Mouse (Mus musculus) adrenal gland (tissue): ENCODE results near the gene Slc22a17.

ENCODE experiments used
- intact Hi-C: fragments of 180-260 bp; cut with DNase I; formaldehyde crosslinking; loops from one replicate; pipeline ENCODE4 v1.15.1; 2025

Gene Slc22a17

GRCm38 (mm10) chr14:54903641-54904040, 9.3 kb downstream of the Slc22a17 start:
- intact Hi-C loops, result no loop called here

DNA sequence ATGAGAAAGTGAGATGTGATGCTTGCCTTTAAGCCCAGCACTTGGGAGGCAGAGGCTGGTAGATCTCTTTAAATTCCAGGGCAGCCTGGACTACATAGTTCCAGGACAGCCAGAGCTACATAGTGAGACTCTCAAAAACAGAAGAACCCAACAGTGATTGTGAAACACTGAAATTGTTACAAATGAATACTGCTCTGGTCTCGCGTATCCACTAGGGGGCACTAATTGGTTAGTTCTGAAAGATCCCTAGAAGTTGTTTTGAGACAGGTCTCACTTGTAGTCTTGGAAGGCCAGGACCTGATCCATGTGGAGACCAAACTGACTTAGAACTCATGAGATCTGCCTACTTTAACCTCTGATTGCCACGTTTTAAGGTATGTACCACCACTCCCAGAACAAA, 12.5 kb downstream of the Slc22a17 start:
- intact Hi-C loops, result loop anchor here (2.0 kb wide), 1 partner anchor 40 kb away; no protein-coding TSS in a partner anchor

DNA sequence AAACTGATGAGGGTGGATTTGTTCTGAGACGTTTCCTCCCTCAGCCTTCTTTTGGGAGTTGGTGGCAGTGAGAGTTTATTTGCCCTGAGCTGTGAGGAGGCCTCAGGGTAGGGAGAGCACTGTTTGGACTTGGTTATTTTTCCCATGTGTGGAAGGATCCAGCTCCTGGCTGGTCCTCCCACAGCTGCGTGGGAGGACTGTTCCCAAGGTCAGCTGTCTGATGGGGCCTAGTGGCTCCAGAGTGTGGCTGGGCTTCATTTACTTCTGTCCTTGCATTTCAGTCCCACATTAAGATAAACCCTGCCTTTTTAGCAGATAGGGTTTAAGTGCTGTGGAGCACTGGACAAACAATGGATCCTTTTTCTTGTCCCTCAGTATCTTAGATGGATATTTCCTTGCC, 15.5 kb downstream of the Slc22a17 start:
- intact Hi-C loops, result loop anchor here (10.0 kb wide), 1 partner anchor 197 kb away; the partner anchor contains the start of genes Thtpa and Zfhx2

GRCm38 (mm10) chr14:54894296-54895151, 18.4 kb downstream of the Slc22a17 start:
- intact Hi-C loops, result loop anchor here (2.0 to 10.0 kb wide), 2 partner anchors 120 to 200 kb away; partner anchors contain the start of genes Ngdn, Thtpa and Zfhx2

DNA sequence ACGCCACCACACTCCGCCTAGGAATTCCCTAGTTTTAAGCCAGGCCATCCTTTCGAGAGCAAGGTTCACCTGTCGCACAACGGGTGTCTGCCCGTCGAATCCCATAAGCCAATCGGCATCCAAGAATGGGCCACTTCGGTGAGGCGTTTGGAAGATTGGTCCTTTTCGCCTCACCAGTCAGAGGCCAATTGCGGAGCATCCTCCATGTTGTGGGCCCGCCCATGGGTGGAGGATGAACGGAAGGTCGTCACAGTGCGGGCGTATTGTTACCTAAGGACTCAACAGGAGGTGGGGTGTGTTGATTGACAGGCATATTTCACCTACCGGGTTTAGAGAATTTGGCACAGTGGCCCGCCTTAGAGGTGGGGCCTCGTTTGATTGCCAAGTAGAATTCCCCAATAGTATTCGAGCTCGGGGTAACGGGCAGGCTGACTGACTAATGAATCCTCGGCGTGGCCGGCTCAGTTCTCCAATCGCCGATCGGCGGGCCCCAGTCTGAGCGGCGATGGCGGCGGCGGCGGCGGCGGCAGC, 19.2 kb downstream of the Slc22a17 start:
- intact Hi-C loops, result loop anchor here (2.0 to 10.0 kb wide), 2 partner anchors 121 to 201 kb away; partner anchors contain the start of genes Ngdn, Thtpa and Zfhx2

DNA sequence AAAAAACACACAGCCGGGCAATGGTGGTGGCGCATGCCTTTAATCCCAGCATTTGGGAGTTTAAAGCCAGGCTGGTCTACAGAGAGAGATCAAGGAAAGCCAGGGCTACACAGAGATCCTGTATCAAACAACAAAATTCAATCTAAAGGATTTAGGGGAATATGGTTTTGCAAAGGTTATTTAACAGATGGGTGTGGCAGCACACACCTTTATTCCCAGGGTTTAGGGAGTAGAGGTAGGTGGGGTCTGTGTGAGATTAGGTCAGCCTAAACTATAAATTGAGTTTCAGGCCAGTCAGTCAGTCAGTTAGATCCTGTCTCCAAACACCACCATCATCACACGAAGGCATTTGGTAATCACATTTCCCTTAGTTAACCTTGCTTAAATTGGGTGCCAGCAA, 20.7 kb downstream of the Slc22a17 start, which contains the start of gene Pabpn1:
TSS of gene Pabpn1 (plus strand) at position 301 of the 400 bp plus-strand sequence.
- intact Hi-C loops, result loop anchor here (10.0 kb wide), 1 partner anchor 203 kb away; the partner anchor contains the start of genes Thtpa and Zfhx2

GRCm38 (mm10) chr14:54885309-54885708, 27.6 kb downstream of the Slc22a17 start:
- intact Hi-C loops, result no loop called here

DNA sequence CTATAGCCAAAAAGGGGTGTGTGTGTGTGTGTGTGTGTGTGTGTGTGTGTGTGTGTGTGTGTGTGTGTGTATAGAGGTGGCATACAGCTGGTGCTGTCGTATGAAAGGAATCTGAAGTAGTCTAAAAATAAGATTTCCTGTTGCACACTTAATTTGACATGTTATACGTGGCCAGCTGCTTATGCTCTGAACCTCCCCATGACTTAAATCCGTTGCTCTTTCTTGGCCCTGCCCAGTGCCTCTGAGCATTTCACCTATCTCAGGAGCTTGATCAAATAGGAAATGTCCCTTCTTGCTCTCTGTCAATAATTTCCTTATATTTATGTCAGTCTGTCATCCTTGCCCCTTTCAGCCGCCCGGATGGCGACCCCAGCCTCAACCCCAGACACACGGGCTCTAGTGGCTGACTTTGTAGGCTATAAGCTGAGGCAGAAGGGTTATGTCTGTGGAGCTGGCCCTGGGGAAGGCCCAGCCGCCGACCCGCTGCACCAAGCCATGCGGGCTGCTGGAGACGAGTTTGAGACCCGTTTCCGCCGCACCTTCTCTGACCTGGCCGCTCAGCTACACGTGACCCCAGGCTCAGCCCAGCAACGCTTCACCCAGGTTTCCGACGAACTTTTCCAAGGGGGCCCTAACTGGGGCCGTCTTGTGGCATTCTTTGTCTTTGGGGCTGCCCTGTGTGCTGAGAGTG, 28.8 kb downstream of the Slc22a17 start:
- intact Hi-C loops, result no loop called here

DNA sequence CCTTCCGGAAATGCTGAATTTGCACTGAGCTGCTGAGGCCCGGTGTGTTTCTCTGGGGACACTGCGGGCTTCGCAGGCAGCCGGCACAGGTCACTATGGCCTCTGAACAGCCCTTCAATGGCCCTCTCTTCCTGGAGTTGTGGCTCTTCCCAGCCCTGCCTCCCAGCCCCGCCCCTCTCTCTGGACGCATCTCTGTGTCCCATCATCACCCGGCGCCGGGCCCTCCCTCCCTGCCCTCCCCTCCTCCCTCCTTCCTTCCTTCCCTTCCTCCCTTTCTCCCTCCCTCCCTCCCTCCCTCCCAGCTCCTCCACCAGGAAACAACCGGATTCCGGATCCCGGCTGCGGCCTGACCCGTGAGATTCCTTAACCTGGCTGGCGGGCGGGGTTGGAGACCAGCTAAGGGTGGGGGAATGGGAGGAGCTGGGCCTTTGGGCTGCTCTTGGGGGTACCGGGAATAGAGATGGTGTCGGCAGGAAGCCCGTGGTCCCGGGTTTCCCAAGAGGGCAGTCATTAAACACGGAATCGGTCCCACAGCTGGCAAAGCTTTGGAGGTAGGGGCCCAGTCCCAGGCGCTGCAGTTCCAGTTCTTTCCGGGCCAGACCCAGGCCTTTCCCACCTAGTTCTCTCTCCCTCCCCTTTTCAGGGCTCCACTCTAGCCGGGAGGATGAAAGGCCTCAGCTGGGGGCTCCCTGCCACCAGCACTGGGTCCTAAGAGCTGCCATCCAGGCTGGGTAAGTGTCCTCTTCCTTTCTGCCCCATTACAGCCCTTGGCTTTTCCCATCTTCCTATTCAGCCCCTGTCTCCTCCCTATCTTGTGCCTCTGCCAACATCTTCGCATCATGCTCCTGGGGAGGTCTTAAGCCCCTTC, 29.5 kb downstream of the Slc22a17 start, which contains the start of the genes Bcl2l2 and Gm20521:
TSS of gene Bcl2l2 (plus strand) at position 224 of the 868 bp plus-strand sequence.
TSS of gene Gm20521 (plus strand) at position 288 of the 868 bp plus-strand sequence.
- intact Hi-C loops, result no loop called here

DNA sequence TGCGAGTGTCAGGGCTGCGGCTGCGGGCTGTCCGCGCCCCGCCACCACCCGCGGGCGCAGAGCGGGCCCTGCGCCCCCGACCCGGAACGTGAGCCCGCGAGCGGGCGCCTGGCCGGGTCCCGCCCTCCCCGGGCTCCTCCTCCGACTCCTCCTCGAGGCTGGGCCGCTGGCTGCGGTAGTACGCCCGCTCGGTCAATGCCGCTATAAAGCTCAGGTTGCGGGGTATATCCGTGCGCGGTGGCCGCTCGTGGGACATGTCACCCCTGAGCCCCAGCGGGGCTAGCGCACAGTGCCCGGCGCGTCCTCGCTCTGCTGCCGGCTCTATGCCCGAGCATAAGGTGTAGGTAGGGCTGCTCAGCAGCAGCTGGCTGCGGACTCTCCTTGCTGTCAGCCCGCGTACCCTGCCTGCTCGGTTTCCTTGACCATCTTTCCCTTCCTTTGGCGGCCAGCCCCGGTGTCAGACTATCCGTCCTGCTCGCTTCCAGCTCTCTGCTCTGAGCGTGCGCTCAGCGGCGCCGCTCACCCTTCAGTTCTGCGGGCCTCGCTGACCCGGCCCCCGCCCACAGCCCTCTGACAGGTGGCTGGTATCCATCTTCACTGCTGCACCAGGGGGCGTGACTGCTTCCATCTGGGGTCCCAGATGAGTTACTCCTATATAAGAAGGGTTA, 35.8 kb downstream of the Slc22a17 start, which contains the start of gene Ppp1r3e:
TSS of gene Ppp1r3e (minus strand) at position 503 of the 668 bp plus-strand sequence.
- intact Hi-C loops, result no loop called here

DNA sequence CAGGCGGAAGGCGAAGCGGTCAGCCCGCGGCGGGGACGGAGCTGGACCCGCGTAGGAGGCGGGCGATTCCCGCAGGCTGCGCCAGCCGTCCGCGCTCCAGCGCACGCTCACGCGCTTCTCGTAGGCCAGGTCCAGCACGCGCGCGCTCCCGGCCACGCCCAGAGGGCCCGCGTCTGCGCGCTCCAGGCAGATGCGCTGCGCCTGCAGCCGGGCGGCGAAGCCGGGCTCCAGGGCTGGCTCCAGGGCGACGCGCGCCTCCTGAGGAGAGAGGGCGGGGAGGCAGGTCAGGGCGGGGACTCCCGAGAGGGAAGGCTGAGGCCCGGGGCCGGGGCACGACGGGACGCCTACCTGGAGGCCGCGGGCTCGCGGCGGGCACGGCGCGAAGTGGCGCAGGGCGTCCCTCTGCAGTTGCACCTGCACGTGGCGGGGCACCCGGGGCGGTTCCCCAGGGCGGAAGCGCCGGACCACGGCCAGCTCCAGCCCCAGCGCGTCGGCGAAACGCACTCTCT, 36.3 kb downstream of the Slc22a17 start:
- intact Hi-C loops, result no loop called here

- intact Hi-C loops, result no loop called here
These were observed 36.9 kb downstream of the Slc22a17 start for GRCm38 (mm10) chr14:54875844-54876538.

DNA sequence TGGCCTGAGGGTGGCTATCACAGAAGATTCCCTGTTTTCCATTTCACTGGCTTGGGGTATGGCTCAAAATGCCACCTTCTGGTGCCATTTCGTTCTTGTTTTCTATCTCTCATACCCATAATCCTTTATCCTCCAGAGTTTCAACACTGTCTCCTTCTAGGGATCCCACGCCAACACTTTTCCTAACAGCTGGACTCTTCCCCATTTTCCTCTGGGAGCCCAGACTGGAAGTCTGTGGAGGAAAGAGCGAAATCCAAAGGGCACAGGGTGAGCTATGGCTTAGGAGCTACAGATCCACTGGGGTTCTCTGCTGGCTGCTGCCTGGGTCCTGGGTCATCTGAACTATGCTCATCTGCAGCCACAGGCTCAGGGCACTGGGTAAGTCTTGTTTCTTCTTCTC, 38.8 kb downstream of the Slc22a17 start:
- intact Hi-C loops, result no loop called here

- intact Hi-C loops, result no loop called here
These were observed 42.1 kb downstream of the Slc22a17 start, which contains the start of gene Homez for GRCm38 (mm10) chr14:54870861-54871260. Homez (minus strand) TSS chr14:54870961.

DNA sequence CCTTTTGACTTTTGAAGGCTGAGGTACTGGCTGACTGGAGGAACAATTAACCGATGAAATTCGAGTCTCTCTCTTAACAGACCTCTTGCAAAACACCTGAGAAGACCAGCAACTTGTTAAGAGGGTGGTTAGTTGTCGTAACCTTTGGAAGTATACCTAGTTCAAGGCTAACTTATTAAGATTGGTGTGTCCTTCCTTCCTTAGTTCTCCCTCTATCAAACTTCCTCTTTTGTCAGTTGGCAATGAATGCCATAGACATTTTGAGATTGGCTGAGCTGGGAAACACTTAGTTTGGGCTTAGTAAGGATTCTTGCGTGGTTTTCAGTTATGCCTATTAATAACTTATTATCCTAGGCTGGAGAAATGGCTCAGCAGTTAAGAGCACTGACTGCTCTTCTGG, 44.9 kb downstream of the Slc22a17 start:
- intact Hi-C loops, result no loop called here

DNA sequence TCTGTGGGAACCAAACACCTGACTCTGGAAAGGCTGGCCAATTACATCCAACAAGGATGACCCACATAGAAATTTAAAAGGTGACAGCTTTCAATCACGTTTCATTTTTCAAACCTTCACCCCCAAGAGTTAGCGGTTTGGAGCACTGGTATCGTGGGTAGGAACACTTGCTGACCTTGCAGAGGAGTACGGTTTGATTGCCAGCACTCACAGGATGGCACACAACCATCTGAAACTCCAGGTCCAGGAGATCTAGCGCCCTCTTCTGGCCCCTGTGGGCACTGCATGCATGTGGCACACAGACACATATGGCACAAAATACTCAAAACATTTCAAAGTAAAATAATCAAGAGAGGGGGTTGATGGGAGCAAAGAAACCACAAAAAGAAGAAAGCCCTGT, 46.0 kb downstream of the Slc22a17 start:
- intact Hi-C loops, result no loop called here

- intact Hi-C loops, result no loop called here
These were observed 46.7 kb downstream of the Slc22a17 start for GRCm38 (mm10) chr14:54866268-54866667.

GRCm38 (mm10) chr14:54865626-54866025, 47.3 kb downstream of the Slc22a17 start:
- intact Hi-C loops, result no loop called here
